8 mouse cellular contexts compared by ENCODE assay signal in genomic region chr7:101092618-101093017, GRCm38 (mm10). TPM values are rescaled to one million over a fixed set of nuclear protein-coding genes. Genes with fewer than 3 reads are reported as not detected.
DNase-seq lines count a peak whose midpoint lies in the region; ATAC-seq and TF ChIP-seq lines count a peak whose summit lies in the region.

Gene Fchsd2 (plus strand): TSS chr7:101092863.

- no peaks in the 10 kb centered on the region for H3K9me3 ChIP-seq in G1E (replicated peaks)
- no peaks in the 10 kb centered on the region for H3K9me3 ChIP-seq in midbrain, embryonic 14.5 days (ENCODE audit: control insufficient read depth, low read length)

- peak; percentile 25 to 50 for DNase-seq in cerebellum, adult 18-20 months
- DNase-seq in cerebellum, adult 9-10 months = no peak
- DNase-seq in G1E (ENCODE audit: low spot score) = no peak
- DNase-seq in left cerebral cortex, postnatal 25 days (ENCODE audit: low spot score in 2 of 2) = peak; percentile 16 to 61
- DNase-seq in midbrain, embryonic 14.5 days = no peak
- peak; percentile 70 for DNase-seq in thymus, postnatal 25 days

- no peak within 1 kb of the TSS for H3K4me3 ChIP-seq in G1E (ENCODE audit: low read depth, low read length)
- no peak within 1 kb of the TSS for H3K4me3 ChIP-seq in embryonic fibroblast, embryonic 13.5 days (ENCODE audit: insufficient read depth, low read length)
- H3K4me3 ChIP-seq in midbrain, embryonic 14.5 days (replicated peaks; ENCODE audit: low read depth, low read length) = no peak within 1 kb of the TSS

- H3K9ac ChIP-seq in midbrain, embryonic 14.5 days (replicated peaks; ENCODE audit: low read length) = no peak within 1 kb of the TSS

- intact Hi-C loops in left cerebral cortex, postnatal 25 days (cut with DNase I) = no loop called here

- 79% methylated on average over 7 of the region's 7 CpGs for WGBS in midbrain, embryonic 14.5 days

- no peak for TF ChIP-seq CTCF in G1E (IDR thresholded peaks at IDR 0.05; ENCODE audit: low read depth, low read length)
- no peak for TF ChIP-seq CTCF in embryonic fibroblast, embryonic 13.5 days (IDR thresholded peaks at IDR 0.05; ENCODE audit: borderline replicate concordance, insufficient read depth, low read length)

- H3K4me2 ChIP-seq in midbrain, embryonic 14.5 days (ENCODE audit: low read length) = no peak within 1 kb of the TSS

- no peak for TF ChIP-seq POLR2A in embryonic fibroblast, embryonic 13.5 days (IDR thresholded peaks at IDR 0.05; ENCODE audit: low read depth, low read length)

- H3K27me3 ChIP-seq in G1E (ENCODE audit: insufficient read depth, low read length) = peaks cover 41% of the 10 kb centered on the region
- H3K27me3 ChIP-seq in midbrain, embryonic 14.5 days (ENCODE audit: control insufficient read depth, insufficient read depth, low read length) = no peaks in the 10 kb centered on the region

- no peaks in the 10 kb centered on the region for H3K36me3 ChIP-seq in G1E (replicated peaks)
- H3K36me3 ChIP-seq in midbrain, embryonic 14.5 days (ENCODE audit: control insufficient read depth, insufficient read depth, low read length) = no peaks in the 10 kb centered on the region

- H3K4me1 ChIP-seq in G1E (ENCODE audit: insufficient read depth, low read depth, low read length) = peaks cover 53% of the 10 kb centered on the region
- H3K4me1 ChIP-seq in embryonic fibroblast, embryonic 13.5 days (ENCODE audit: control insufficient read depth, insufficient read depth, low read length) = peaks cover 3% of the 10 kb centered on the region
- H3K4me1 ChIP-seq in midbrain, embryonic 14.5 days (ENCODE audit: control insufficient read depth, insufficient read depth, low read length) = no peaks in the 10 kb centered on the region

- ATAC-seq in G1E (ENCODE audit: extremely low read depth, insufficient number of reproducible peaks, low FRiP score, poor library complexity, severe bottlenecking) = no peak
- ATAC-seq in hematopoietic stem cell, adult 5-6 weeks (replicated peaks in 1 of 2; ENCODE audit: insufficient read depth in 1 of 2, low FRiP score in 2 of 2, low TSS enrichment in 1 of 2, low read depth in 1 of 2, poor library complexity in 2 of 2, severe bottlenecking in 2 of 2) = peak; percentile 71 to 82
- ATAC-seq in midbrain, embryonic 14.5 days (ENCODE audit: low FRiP score, low TSS enrichment) = no peak

- no peak within 1 kb of the TSS for H3K27ac ChIP-seq in embryonic fibroblast, embryonic 13.5 days (ENCODE audit: insufficient read depth, low read length)
- no peak within 1 kb of the TSS for H3K27ac ChIP-seq in midbrain, embryonic 14.5 days (replicated peaks; ENCODE audit: low read depth, low read length)

RNA-seq across cellular contexts. Expression of gene Fchsd2, which starts in this region (rescaled TPM):
- total RNA-seq in G1E (2014; fragmentation: Nextera tagmentation) (31.3 and 34.6 TPM in 2 replicates), G1E (2017) (14.7 and 14.9 TPM in 2 replicates)
- polyA plus RNA-seq in G1E (2012) = 5.8 and 9.7 TPM in 2 replicates
- 29.0 and 30.3 TPM in 2 replicates for polyA plus RNA-seq in embryonic fibroblast, embryonic 13.5 days (2011; ENCODE audit: insufficient read length, low read depth, missing spikeins)
- 136 and 172 TPM in 2 replicates for total RNA-seq in hematopoietic stem cell, adult 5-6 weeks (2017)
- total RNA-seq in left cerebral cortex, postnatal 25 days (2021) = 10 to 100 TPM; 38.8 to 43.9 TPM
- polyA plus RNA-seq in midbrain, embryonic 14.5 days (2014; fragmentation: Nextera tagmentation; extraction: Ambion mirVana) = 38.6 and 50.5 TPM in 2 replicates

Comparison
In these comparisons a context has a peak if more than half of its experiments do, and no peak if none do; other contexts are left out.
1. DNase-seq: peak in cerebellum, adult 18-20 months (2 of 2), left cerebral cortex, postnatal 25 days (2 of 2) and thymus, postnatal 25 days (single experiment); none in cerebellum, adult 9-10 months (single experiment), G1E (single experiment) and midbrain, embryonic 14.5 days (single experiment).
2. ATAC-seq: peak in hematopoietic stem cell, adult 5-6 weeks (2 of 2); none in G1E (single experiment) and midbrain, embryonic 14.5 days (single experiment).